Mouse (Mus musculus): ENCODE measurements around the gene Ngdn. TPM values are rescaled to one million over a fixed set of nuclear protein-coding genes. Genes with fewer than 3 reads are reported as not detected.

Gene Ngdn
- polyA plus RNA-seq, 2 experiments, result 62.6 to 66.8 TPM

GRCm38 (mm10) chr14:55000814-55001213 lies 14.4 kb upstream of the Ngdn start:
- DNase-seq (ENCODE audit: low spot score) (no peak), ATAC-seq (ENCODE audit: low FRiP score, low read depth) (no peak)
- no peak overlapping the region for H3K27ac ChIP-seq (replicated peaks; ENCODE audit: low read depth, low read length)
- H3K9me3 ChIP-seq (ENCODE audit: control insufficient read depth, low read length), result no peaks in the 10 kb centered on the region
- no peaks in the 10 kb centered on the region for H3K36me3 ChIP-seq (ENCODE audit: control insufficient read depth, insufficient read depth, low read length)
- H3K9ac ChIP-seq (ENCODE audit: low read depth, low read length, severe bottlenecking), result no peak overlapping the region
- 75% methylated on average over 6 of the region's 6 CpGs for WGBS
- H3K4me3 ChIP-seq (replicated peaks; ENCODE audit: low read length), result no peak overlapping the region
- no peak for TF ChIP-seq POLR2A (IDR thresholded peaks at IDR 0.05; ENCODE audit: borderline replicate concordance, extremely low read depth, insufficient read depth, insufficient read length)
- no peaks in the 10 kb centered on the region for H3K4me1 ChIP-seq (ENCODE audit: control insufficient read depth, insufficient read depth, low read length)
- no peaks in the 10 kb centered on the region for H3K27me3 ChIP-seq (ENCODE audit: control insufficient read depth, insufficient read depth, low read length)
- no peak overlapping the region for H3K4me2 ChIP-seq (replicated peaks; ENCODE audit: low read depth, low read length, severe bottlenecking)

GRCm38 (mm10) chr14:55001446-55001845 lies 13.8 kb upstream of the Ngdn start:
- DNase-seq (ENCODE audit: low spot score) (no peak), ATAC-seq (ENCODE audit: low FRiP score, low read depth) (no peak)
- H3K9me3 ChIP-seq (ENCODE audit: control insufficient read depth, low read length), result no peaks in the 10 kb centered on the region
- no peaks in the 10 kb centered on the region for H3K4me1 ChIP-seq (ENCODE audit: control insufficient read depth, insufficient read depth, low read length)
- TF ChIP-seq POLR2A (IDR thresholded peaks at IDR 0.05; ENCODE audit: borderline replicate concordance, extremely low read depth, insufficient read depth, insufficient read length), result no peak
- no peak overlapping the region for H3K9ac ChIP-seq (ENCODE audit: low read depth, low read length, severe bottlenecking)
- H3K4me3 ChIP-seq (replicated peaks; ENCODE audit: low read length), result no peak overlapping the region
- no peaks in the 10 kb centered on the region for H3K27me3 ChIP-seq (ENCODE audit: control insufficient read depth, insufficient read depth, low read length)
- H3K36me3 ChIP-seq (ENCODE audit: control insufficient read depth, insufficient read depth, low read length), result no peaks in the 10 kb centered on the region
- WGBS, result 93% methylated on average over 2 of the region's 2 CpGs
- H3K27ac ChIP-seq (replicated peaks; ENCODE audit: low read depth, low read length), result no peak overlapping the region
- H3K4me2 ChIP-seq (replicated peaks; ENCODE audit: low read depth, low read length, severe bottlenecking), result no peak overlapping the region

GRCm38 (mm10) chr14:55001938-55002686 lies 13.1 kb upstream of the Ngdn start:
- Histone ChIP-seq H3K4me2 (replicated peaks; ENCODE audit: low read depth, low read length, severe bottlenecking) (no peak overlapping the region), H3K9me3 (ENCODE audit: control insufficient read depth, low read length) (no peaks in the 10 kb centered on the region), H3K4me1 (ENCODE audit: control insufficient read depth, insufficient read depth, low read length) (no peaks in the 10 kb centered on the region), H3K9ac (ENCODE audit: low read depth, low read length, severe bottlenecking) (no peak overlapping the region), H3K27ac (replicated peaks; ENCODE audit: low read depth, low read length) (no peak overlapping the region), H3K36me3 (ENCODE audit: control insufficient read depth, insufficient read depth, low read length) (no peaks in the 10 kb centered on the region), H3K4me3 (replicated peaks; ENCODE audit: low read length) (no peak overlapping the region), H3K27me3 (ENCODE audit: control insufficient read depth, insufficient read depth, low read length) (no peaks in the 10 kb centered on the region)
- DNase-seq (ENCODE audit: low spot score) (no peak), ATAC-seq (ENCODE audit: low FRiP score, low read depth) (peak; percentile 28; the same call in 1 of the 2 replicates)
- no peak for TF ChIP-seq POLR2A (IDR thresholded peaks at IDR 0.05; ENCODE audit: borderline replicate concordance, extremely low read depth, insufficient read depth, insufficient read length)
- 46% methylated on average over 12 of the region's 12 CpGs for WGBS

- no peak for ATAC-seq (ENCODE audit: low FRiP score, low read depth)
- no peak for TF ChIP-seq POLR2A (IDR thresholded peaks at IDR 0.05; ENCODE audit: borderline replicate concordance, extremely low read depth, insufficient read depth, insufficient read length)
- Histone ChIP-seq H3K4me2 (replicated peaks; ENCODE audit: low read depth, low read length, severe bottlenecking) (no peak overlapping the region), H3K27ac (replicated peaks; ENCODE audit: low read depth, low read length) (no peak overlapping the region), H3K4me3 (replicated peaks; ENCODE audit: low read length) (no peak overlapping the region), H3K4me1 (ENCODE audit: control insufficient read depth, insufficient read depth, low read length) (no peaks in the 10 kb centered on the region), H3K9ac (ENCODE audit: low read depth, low read length, severe bottlenecking) (no peak overlapping the region), H3K27me3 (ENCODE audit: control insufficient read depth, insufficient read depth, low read length) (no peaks in the 10 kb centered on the region), H3K9me3 (ENCODE audit: control insufficient read depth, low read length) (no peaks in the 10 kb centered on the region), H3K36me3 (ENCODE audit: control insufficient read depth, insufficient read depth, low read length) (no peaks in the 10 kb centered on the region)
- DNase-seq (ENCODE audit: low spot score), result no peak
- whole genome bisulfite sequencing, result 65% methylated on average over 7 of the region's 7 CpGs
Measured at GRCm38 (mm10) chr14:55002687-55003120, 12.6 kb upstream of the Ngdn start.

- Histone ChIP-seq H3K9me3 (ENCODE audit: control insufficient read depth, low read length) (no peaks in the 10 kb centered on the region), H3K27me3 (ENCODE audit: control insufficient read depth, insufficient read depth, low read length) (no peaks in the 10 kb centered on the region), H3K9ac (ENCODE audit: low read depth, low read length, severe bottlenecking) (no peak overlapping the region), H3K27ac (replicated peaks; ENCODE audit: low read depth, low read length) (0 out of 2 replicates have a peak overlapping the region, but pooled peaks have one; percentile 19), H3K4me1 (ENCODE audit: control insufficient read depth, insufficient read depth, low read length) (no peaks in the 10 kb centered on the region), H3K36me3 (ENCODE audit: control insufficient read depth, insufficient read depth, low read length) (no peaks in the 10 kb centered on the region), H3K4me2 (replicated peaks; ENCODE audit: low read depth, low read length, severe bottlenecking) (no peak overlapping the region), H3K4me3 (replicated peaks; ENCODE audit: low read length) (no peak overlapping the region)
- WGBS, result 76% methylated on average over 18 of the region's 18 CpGs
- DNase-seq (ENCODE audit: low spot score) (no peak), ATAC-seq (ENCODE audit: low FRiP score, low read depth) (no peak)
- TF ChIP-seq POLR2A (IDR thresholded peaks at IDR 0.05; ENCODE audit: borderline replicate concordance, extremely low read depth, insufficient read depth, insufficient read length), result no peak
Measured at GRCm38 (mm10) chr14:55003878-55004855, 11.1 kb upstream of the Ngdn start.
